Mouse (Mus musculus) embryonic fibroblast, embryonic 13.5 days (primary cell): ENCODE results near the gene 4930469K13Rik.

Source experiments
- CTCF ChIP-seq: IDR thresholded peaks from 2 replicates; pipeline ENCODE4 v1.5.1; 2011; ENCODE audit warnings: mild to moderate bottlenecking, control low read depth, low read length, moderate library complexity, borderline replicate concordance; ENCODE audit not compliant: insufficient read depth
- POLR2A ChIP-seq: IDR thresholded peaks from 2 replicates; pipeline ENCODE4 v1.6.1; 2011; ENCODE audit warnings: low read depth, mild to moderate bottlenecking, control low read depth, low read length, moderate library complexity

GRCm38 (mm10) chr11:33969199-33969598 lies 129.2 kb downstream of the 4930469K13Rik start:
- TF ChIP-seq POLR2A, result no peak
- no peak for TF ChIP-seq CTCF
